Mouse (Mus musculus) stomach, postnatal 0 days (tissue): ENCODE results near the gene Hdac7. TPM values are rescaled to one million over a fixed set of nuclear protein-coding genes. Genes with fewer than 3 reads are reported as not detected.

Experiments
- ATAC-seq: fragments of 200-750 bp; cut with Nextera tagmentation; 2 replicates; pipeline ENCODE4 v1.8.0; 2017; ENCODE audit not compliant: low FRiP score, low TSS enrichment
- DNase-seq: peaks from one replicate; pipeline ENCODE4 v3.0.0-alpha.2; 2016; ENCODE audit warnings: low spot score
- H3K27ac ChIP-seq: fragments of 300-500 bp; sonication (generic); replicated peaks from 2 replicates; pipeline ENCODE4 v1.5.1; 2014; ENCODE audit warnings: mild to moderate bottlenecking, control low read depth
- H3K27me3 ChIP-seq: fragments of 300-500 bp; sonication (generic); 2 replicates; pipeline ENCODE4 v1.6.1; 2014; ENCODE audit warnings: low read length; ENCODE audit not compliant: control insufficient read depth, insufficient read depth
- H3K36me3 ChIP-seq: fragments of 300-500 bp; sonication (generic); 2 replicates; pipeline ENCODE4 v1.6.1; 2014; ENCODE audit warnings: low read length, mixed read lengths; ENCODE audit not compliant: control insufficient read depth, insufficient read depth
- H3K4me1 ChIP-seq: fragments of 300-500 bp; sonication (generic); replicated peaks from 2 replicates; pipeline ENCODE4 v1.6.1; 2014; ENCODE audit warnings: antibody characterized with exemption; ENCODE audit not compliant: control insufficient read depth, insufficient read depth
- H3K4me2 ChIP-seq: fragments of 300-500 bp; sonication (generic); replicated peaks from 2 replicates; pipeline ENCODE4 v1.6.1; 2014; ENCODE audit warnings: low read depth, mild to moderate bottlenecking, control low read depth, moderate library complexity
- H3K4me3 ChIP-seq: fragments of 300-500 bp; sonication (generic); 2 replicates; pipeline ENCODE4 v1.5.1; 2014; ENCODE audit warnings: low read depth, low read length, control low read depth
- H3K9ac ChIP-seq: fragments of 300-500 bp; sonication (generic); 2 replicates; pipeline ENCODE4 v1.6.1; 2014; ENCODE audit warnings: mild to moderate bottlenecking, low read length, control low read depth, mixed read lengths
- H3K9me3 ChIP-seq: fragments of 300-500 bp; sonication (generic); 2 replicates; pipeline ENCODE4 v1.6.1; 2016; ENCODE audit warnings: low read length; ENCODE audit not compliant: control insufficient read depth
- CTCF ChIP-seq: IDR thresholded peaks from 2 replicates; pipeline ENCODE4 v1.5.1; 2016; ENCODE audit warnings: antibody characterized with exemption, low read depth, mild to moderate bottlenecking, moderate library complexity
- EP300 ChIP-seq: optimal IDR thresholded peaks from 2 replicates; pipeline ENCODE3; 2016; ENCODE audit warnings: antibody characterized with exemption
- WGBS: fragments of 180-500 bp; shearing (Covaris S2); extraction: QIAGEN DNeasy Blood & Tissue Kit; methylation state at CpG from one replicate; pipeline ENCODE4 v1.1.7; 2014; 5-methylcytosine and 5-hydroxymethylcytosine counted together
- polyA plus RNA-seq: library from polyadenylated mRNA; unstranded; fragments of >200 nt; fragmentation: Nextera tagmentation; extraction: Ambion mirVana; gene quantifications from 2 replicates; pipeline ENCODE4 v1.2.1, GENCODE M21; 2015

The Hdac7 gene
- polyA plus RNA-seq, 1 experiment from 2014 or later: 8.0 TPM

DNA sequence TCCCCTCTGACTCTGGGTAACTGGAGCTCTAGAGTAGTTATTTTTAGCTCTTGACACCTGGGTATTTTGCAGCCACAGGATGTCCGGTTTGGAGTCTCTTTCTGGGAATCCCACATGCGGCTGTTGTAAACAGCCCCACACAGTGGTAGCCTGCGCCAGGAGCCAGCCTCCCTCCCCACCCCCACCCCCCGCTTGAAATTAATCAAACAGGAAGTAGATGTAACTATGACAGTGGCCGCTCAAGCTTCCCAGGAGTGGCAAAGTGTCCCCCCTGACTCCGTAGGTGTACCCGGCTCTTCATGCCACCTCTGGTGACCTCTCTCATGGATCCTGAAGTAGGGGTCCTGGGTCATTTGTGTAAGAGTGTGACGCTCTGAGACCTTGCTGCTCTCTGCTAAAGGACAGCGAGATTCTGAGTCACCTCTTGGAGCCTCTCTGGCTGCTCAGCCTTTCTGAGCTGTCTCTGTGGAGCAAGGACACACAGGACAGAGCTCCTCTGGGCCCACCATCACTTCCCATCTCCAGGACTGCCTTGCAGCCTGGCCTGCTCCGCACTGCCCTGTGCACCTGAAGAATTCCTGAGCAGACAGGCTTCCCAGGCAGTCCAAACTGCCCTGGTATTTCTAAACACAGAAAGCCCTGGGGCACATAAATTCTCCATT, 22.9 kb downstream of the Hdac7 start:
- Histone ChIP-seq H3K27me3 (no peaks in the 10 kb centered on the region), H3K4me3 (no peak overlapping the region), H3K9me3 (no peaks in the 10 kb centered on the region), H3K9ac (0 out of 2 replicates have a peak overlapping the region, but pooled peaks have one; percentile 4), H3K4me2 (no peak overlapping the region), H3K27ac (peak overlapping the region; percentile 58), H3K4me1 (peaks cover 27% of the 10 kb centered on the region), H3K36me3 (no peaks in the 10 kb centered on the region)
- ATAC-seq (0 out of 2 replicates have a peak, but pooled peaks have one; percentile 14), DNase-seq (peak; percentile 42)
- TF ChIP-seq CTCF (peak; percentile 17; the same call in 1 of the 2 replicates), EP300 (no peak)
- 38% methylated on average over 10 of the region's 10 CpGs for WGBS

DNA sequence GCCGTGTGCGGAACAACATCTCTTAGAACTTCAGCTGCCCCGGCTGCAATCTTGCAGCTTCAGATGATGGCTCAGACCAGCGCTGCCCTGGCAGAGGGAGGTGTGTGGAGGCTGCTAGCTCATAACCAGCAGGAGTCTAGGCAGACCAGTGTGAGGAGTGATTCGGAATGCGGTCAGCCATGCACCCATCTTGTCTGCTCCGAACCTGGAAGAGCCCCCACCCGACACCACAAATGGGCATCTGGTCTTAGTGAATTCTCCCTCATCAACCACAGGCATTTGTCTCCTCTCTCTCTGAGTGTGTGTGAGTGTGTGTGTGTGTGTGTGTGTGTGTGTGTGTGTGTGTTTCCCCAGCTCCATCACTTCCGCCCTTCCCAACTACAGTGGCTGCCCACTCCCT, 24.4 kb downstream of the Hdac7 start:
- no peak overlapping the region for H3K9ac ChIP-seq
- ATAC-seq: no peak
- H3K27me3 ChIP-seq: no peaks in the 10 kb centered on the region
- H3K4me3 ChIP-seq: no peak overlapping the region
- H3K36me3 ChIP-seq: no peaks in the 10 kb centered on the region
- DNase-seq: no peak
- 85% methylated on average over 8 of the region's 9 CpGs for WGBS
- peaks cover 22% of the 10 kb centered on the region for H3K4me1 ChIP-seq
- no peak overlapping the region for H3K27ac ChIP-seq
- no peaks in the 10 kb centered on the region for H3K9me3 ChIP-seq
- H3K4me2 ChIP-seq: no peak overlapping the region
- no peak for TF ChIP-seq CTCF
- no peak for TF ChIP-seq EP300

DNA sequence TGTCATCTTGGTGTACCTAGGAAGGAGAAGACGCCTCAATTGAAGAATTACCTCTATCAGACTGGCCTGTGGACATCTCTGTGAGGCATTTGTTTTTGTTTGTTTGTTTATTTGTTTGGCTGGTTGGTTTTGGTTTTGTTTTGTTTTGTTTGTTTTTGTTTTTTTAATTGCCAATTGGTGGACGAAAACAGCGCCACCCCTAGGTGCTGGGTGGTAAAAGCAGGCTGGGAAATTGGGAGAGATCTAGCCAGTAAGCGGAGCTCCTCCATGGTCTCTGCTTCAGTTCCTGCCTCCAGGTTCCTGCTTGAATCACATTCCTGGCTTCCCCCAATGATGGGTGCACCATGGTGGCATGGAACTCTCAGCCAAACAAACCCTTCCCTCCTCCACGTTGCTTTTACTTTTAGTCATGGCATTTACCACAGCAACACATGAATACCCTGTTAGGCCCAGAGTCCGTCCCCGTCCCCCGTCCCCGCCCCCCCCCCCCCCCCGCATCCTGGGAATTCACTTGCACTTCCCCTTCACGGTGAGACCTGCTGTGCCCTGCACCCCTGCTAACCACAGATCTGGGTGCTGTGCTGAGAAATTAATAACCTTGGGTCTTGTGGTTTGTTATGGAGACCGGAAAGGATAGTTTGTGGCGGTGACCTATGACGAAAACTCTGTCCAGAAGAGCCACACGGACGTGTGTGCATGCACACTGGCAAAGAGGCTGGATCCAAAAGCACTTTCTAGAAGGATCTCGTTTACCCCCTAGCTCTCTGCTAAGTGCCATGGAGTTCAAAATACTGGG, 27.9 kb downstream of the Hdac7 start:
- no peak for ATAC-seq
- no peak for DNase-seq
- 89% methylated on average over 17 of the region's 17 CpGs for WGBS
- H3K27me3 ChIP-seq: no peaks in the 10 kb centered on the region
- no peak overlapping the region for H3K4me2 ChIP-seq
- no peaks in the 10 kb centered on the region for H3K36me3 ChIP-seq
- H3K4me1 ChIP-seq: peaks cover 4% of the 10 kb centered on the region; the same call in 1 of the 2 replicates
- no peak overlapping the region for H3K9ac ChIP-seq
- no peak for TF ChIP-seq EP300
- TF ChIP-seq CTCF: no peak
- no peak overlapping the region for H3K27ac ChIP-seq
- H3K9me3 ChIP-seq: no peaks in the 10 kb centered on the region
- no peak overlapping the region for H3K4me3 ChIP-seq

DNA sequence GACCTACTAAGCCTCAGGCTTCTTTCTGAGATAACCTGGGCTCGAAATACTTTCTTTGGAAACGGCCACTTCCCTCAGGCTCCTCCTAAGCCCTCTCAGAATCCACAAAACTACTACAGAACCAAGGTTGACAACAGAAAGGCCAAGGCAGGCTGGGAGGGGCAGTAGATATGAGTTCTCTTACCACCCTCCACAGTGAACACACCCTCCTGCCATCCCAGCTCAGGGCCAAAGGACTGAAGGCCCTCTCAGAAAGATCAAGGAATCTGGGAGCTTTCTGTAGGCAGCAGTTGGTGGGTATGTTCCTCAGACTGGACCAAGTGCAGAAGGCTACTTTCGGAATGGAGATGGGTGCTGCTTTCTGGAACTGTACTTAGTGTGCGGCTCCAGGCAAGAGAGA, 29.0 kb downstream of the Hdac7 start:
- Histone ChIP-seq H3K9ac (no peak overlapping the region), H3K4me3 (no peak overlapping the region), H3K4me2 (no peak overlapping the region), H3K36me3 (no peaks in the 10 kb centered on the region), H3K4me1 (peaks cover 4% of the 10 kb centered on the region; the same call in 1 of the 2 replicates), H3K27me3 (no peaks in the 10 kb centered on the region), H3K9me3 (no peaks in the 10 kb centered on the region), H3K27ac (no peak overlapping the region)
- ATAC-seq (no peak), DNase-seq (no peak)
- 90% methylated on average over 4 of the region's 4 CpGs for WGBS
- TF ChIP-seq CTCF (no peak), EP300 (no peak)

DNA sequence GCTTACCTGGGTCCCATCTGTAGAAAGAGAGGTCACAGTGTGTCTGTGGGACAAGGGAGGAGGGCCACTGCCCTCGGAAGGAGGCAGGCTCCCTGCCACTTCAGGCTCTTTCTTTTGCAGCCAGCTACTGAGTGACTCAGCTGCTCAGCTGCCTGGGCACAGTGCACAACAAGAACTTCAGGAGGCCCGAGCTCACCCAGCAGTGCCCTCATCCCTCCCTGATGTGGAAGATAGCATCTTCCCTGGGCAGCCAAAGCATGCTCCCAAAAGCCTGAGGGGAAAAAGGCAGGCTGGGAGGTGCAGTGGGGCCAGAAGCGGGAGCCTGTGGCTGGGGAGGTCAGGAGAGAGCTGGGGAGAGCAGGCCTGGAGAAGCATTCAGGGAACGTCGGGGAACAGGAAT, 29.6 kb downstream of the Hdac7 start:
- no peak overlapping the region for H3K27ac ChIP-seq

More for the DNA sequence above, 29.6 kb downstream of the Hdac7 start:
- Histone ChIP-seq H3K9me3 (no peaks in the 10 kb centered on the region), H3K36me3 (0 out of 2 replicates have a peak, but pooled peaks cover 4% of the 10 kb centered on the region), H3K4me1 (peaks cover 4% of the 10 kb centered on the region; the same call in 1 of the 2 replicates), H3K9ac (no peak overlapping the region), H3K4me2 (no peak overlapping the region), H3K4me3 (no peak overlapping the region), H3K27me3 (no peaks in the 10 kb centered on the region)
- WGBS: 51% methylated on average over 5 of the region's 5 CpGs
- TF ChIP-seq EP300: no peak
- TF ChIP-seq CTCF: no peak
- DNase-seq: no peak
- no peak for ATAC-seq
